Mouse (Mus musculus) gastrocnemius, postnatal 25 days (tissue): ENCODE measurements around the gene Steap3. TPM values are rescaled to one million over a fixed set of nuclear protein-coding genes. Genes with fewer than 3 reads are reported as not detected.
A peak's percentile ranks its signal among the peaks of the same experiment; 100 is the strongest.

Experiments used
- DNase-seq: peaks from one replicate; pipeline ENCODE4 v3.0.0; 2022
- total RNA-seq, 2 experiments: library from RNA; stranded (reverse); gene quantifications; 1 replicate in 1 of 2; 2 replicates in 1 of 2; pipeline ENCODE4 v1.2.3; 2021

Steap3 gene
- total RNA-seq, 2 experiments from 2014 or later = 21.6 to 22.6 TPM

GRCm38 (mm10) chr1:120197189-120197588 lies 75.3 kb downstream of the Steap3 start:
- peak; percentile 43 for DNase-seq

DNA sequence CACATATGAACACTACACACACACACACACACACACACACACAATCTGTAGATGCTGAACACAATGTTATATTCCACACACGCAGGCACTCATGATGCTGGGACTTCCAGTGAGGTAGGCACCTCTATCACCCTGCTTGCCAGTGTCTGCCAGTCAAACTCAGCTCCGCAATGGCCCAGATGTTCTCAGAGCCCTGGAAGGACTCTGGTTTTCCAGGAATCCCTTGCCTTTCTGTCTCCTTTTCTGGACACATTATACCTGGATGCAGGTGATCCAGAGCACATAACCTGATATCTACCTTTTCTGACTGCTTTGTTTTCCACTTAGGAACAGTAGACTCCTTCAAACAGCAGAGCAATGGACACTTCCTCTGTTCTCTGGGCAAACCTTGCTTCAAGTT lies 75.8 kb downstream of the Steap3 start:
- no peak for DNase-seq

DNA sequence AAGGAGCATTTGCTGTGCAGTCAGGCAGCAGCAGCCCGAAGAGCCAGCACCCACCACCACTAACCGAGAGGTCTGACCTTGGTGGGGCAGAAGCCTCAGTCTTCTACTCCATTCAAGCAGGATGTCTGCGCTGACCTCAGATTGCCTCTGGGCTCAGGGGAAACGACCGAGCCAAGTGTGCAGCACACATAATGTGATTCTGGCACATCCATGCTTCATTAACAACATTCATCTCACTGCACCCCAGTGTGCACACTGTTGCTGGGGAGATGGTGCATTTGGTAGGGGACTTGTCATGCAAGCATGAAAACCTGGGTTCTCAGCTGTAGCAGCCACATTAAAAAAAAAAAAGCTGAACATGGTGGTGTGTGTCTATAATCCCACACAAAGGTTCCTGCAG lies 76.6 kb downstream of the Steap3 start:
- DNase-seq = no peak

GRCm38 (mm10) chr1:120193586-120193985 lies 78.9 kb downstream of the Steap3 start:
- DNase-seq = no peak

- no peak for DNase-seq
Measured at GRCm38 (mm10) chr1:120192321-120192720, 80.2 kb downstream of the Steap3 start.

- DNase-seq = no peak
Measured at GRCm38 (mm10) chr1:120190946-120191345, 81.6 kb downstream of the Steap3 start.

GRCm38 (mm10) chr1:120190300-120190699 lies 82.2 kb downstream of the Steap3 start:
- DNase-seq = no peak

GRCm38 (mm10) chr1:120189206-120189605 lies 83.3 kb downstream of the Steap3 start:
- DNase-seq = no peak

GRCm38 (mm10) chr1:120187059-120187458 lies 85.4 kb downstream of the Steap3 start:
- DNase-seq = no peak

- no peak for DNase-seq
Measured at GRCm38 (mm10) chr1:120186655-120187054, 85.8 kb downstream of the Steap3 start.

GRCm38 (mm10) chr1:120186204-120186603 lies 86.3 kb downstream of the Steap3 start:
- DNase-seq = no peak

DNA sequence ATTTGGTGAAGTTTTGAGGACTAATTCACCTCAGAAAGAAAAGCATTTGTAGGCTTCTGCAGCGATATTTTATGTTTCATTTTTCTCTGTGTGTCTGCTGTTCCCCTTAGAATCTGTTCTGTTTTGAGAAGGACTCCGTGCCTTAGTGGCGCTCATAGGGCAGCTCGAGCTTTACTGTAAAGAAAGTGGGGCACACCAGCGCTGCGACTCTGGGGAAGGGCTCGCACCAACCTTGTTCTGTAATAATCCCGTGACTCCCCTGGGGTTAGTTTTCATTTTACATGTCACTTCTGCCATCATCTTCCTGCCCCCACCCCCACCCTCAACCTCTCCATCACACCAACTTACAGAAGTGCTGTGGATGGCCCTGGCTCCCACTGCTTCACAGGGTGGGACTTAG lies 95.4 kb downstream of the Steap3 start:
- no peak for DNase-seq

GRCm38 (mm10) chr1:120176313-120176712 lies 96.2 kb downstream of the Steap3 start:
- DNase-seq = no peak

- no peak for DNase-seq
Measured at GRCm38 (mm10) chr1:120174991-120175390, 97.5 kb downstream of the Steap3 start.

DNA sequence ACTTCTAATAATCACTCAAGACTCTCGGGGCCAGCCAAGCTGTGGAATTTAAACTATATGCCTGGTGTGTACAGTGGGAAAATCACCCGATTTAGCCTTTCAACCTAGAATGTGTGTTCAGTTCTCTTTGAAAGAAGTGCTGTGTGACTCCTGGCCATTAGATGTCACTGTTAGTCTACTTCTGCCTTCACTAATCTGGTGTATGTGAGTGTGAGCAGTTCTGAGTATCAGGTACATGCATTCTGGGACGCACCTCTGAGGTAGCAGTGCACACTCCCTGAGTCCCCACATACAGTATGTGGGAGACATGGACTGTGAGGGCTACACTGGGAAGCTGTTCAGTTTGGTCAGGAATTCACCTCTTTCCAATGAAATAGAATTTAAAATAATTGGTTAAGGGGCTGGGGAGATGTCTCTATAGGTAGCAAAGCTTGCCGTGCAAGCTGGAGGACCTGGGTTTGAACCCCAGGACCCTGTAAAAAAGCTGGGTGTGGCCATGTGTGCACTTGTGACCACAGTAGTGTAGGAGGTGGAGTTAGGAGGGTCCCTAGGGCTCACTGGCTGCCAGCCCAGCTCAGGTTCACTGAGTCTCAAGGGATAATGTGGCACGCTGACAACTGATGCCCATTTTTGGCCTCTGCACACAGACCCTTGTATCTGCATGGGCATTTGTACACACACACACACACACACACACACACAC lies 100.5 kb downstream of the Steap3 start:
- no peak for DNase-seq

DNA sequence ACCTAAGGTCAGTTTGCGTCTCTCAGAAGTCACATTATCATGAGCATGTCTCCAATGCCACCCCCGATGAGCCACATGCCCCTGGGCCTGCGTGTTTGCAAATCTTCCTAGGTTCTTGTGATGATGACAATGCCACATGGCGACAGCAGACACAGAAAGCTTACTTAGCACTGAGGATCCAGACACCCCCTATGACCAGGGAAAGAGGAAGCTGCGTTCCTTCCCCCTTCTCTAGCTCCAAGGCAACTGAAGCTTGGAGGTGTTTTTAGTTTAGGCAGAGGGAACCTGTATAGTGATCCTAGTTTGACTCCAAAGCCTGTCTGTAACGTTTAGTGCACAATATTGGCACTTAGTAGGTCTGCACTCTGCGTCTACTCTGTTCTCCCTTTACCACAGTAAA lies 102.2 kb downstream of the Steap3 start:
- DNase-seq = no peak

DNA sequence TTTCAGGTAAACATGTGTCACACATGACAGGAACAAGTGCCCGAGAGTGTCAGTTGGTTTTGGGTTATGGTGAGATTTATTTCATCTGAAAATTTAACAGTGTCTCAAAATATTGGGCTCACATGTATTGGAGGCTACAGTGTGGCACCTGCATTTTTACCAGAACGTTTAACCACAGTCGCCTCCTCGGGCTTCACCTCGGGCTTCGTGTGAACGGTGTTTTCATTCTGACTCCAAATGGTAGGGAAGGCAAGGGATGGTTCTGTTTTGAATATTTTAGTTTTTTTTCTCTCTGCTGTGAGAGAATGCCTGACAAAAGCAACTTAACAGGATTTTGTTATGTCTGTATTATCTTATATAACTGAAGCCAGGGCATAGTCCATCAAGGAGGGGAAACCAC lies 103.8 kb downstream of the Steap3 start:
- no peak for DNase-seq

DNA sequence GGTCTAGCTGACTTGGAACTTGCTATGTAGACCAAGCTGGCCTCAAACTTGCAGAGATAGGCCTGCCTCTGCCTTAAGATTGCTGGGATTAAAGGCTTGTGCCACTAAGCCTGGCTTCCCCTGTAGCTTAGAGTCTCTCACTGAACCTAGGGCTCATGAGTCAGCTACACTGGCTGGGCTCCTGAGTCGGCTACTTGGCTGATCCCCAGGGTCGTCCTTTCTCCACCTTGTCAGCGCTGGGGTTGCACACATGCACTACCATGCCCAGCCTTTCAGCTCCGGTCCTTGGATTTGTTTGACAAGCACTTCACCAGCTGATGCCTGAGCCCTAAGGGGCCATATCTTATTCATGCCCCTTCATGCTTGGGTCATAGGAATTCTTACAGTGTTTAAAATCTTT lies 104.5 kb downstream of the Steap3 start:
- no peak for DNase-seq

- no peak for DNase-seq
Measured at GRCm38 (mm10) chr1:120162616-120163015, 109.9 kb downstream of the Steap3 start.

- no peak for DNase-seq
Measured at GRCm38 (mm10) chr1:120161502-120161901, 111.0 kb downstream of the Steap3 start.

DNA sequence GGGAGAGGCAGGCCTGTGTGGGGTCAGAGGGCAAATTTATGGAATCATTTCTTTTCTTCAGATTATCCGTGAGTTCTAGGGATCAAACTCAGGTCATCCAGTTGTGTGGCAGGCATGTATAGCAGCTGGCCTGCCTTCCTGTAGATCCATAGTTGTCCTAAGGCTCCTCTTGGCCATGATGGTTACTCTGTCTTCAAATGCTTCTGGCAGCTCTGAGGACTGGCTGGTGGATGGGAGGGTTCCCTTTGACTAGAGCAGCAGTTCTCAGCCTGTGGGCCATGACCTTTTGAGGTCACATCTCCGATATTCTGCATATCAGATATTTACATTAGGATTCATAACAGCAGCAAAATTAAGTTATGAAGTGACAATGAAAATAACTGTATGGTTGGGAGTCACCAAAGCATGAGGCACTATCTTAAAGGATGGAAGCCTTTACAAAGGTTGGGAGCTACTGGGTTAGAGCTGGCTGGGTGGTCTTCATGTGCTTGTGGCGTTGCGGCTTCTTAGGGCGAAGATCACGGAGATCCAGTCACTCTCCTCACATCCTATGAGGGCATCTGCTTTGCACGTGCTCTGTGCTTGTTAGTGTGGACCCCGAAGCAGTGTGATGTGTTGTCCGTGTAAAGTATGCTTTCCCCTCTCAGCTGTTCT lies 113.9 kb downstream of the Steap3 start:
- DNase-seq = no peak

GRCm38 (mm10) chr1:120155325-120155724 lies 117.2 kb downstream of the Steap3 start:
- no peak for DNase-seq

DNA sequence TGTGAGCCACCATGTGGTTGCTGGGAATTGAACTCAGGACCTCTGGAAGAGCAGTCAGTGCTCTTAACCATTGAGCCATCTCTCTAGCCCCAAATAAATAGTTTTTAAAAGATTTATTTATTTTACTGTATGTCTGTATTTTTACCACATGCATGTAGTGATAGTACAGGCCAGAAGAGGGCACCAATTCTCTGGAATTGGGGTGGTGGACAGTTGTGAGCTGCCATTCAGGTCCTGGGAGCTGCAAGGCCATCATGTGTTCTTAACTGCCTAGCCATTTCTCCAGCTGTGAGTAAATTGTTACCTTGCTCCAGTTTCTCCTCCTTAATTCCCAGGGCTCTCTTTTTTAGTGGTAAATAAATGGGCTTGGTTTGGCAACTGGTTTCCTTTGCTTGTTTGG lies 118.3 kb downstream of the Steap3 start:
- DNase-seq = no peak

- DNase-seq = no peak
Measured at GRCm38 (mm10) chr1:120146994-120147393, 125.5 kb downstream of the Steap3 start.
